Mouse (Mus musculus) heart, adult 2 months (tissue): ENCODE results near the gene Nploc4.

Experiments used
- CTCF ChIP-seq: fragments of 200-600 bp; IDR thresholded peaks from 2 replicates; pipeline ENCODE4 v1.8.1; 2022; ENCODE audit warnings: antibody characterized with exemption, mild to moderate bottlenecking, moderate library complexity
- EP300 ChIP-seq: fragments of 200-500 bp; IDR thresholded peaks from 2 replicates; pipeline ENCODE4 v1.6.1; 2011; ENCODE audit warnings: low read depth, low read length, control low read depth; ENCODE audit not compliant: insufficient read depth
- POLR2A ChIP-seq: fragments of 200-500 bp; IDR thresholded peaks from 2 replicates; pipeline ENCODE4 v1.6.1; 2011; ENCODE audit warnings: mild to moderate bottlenecking, low read depth, low read length, control low read depth; ENCODE audit not compliant: insufficient read depth

- TF ChIP-seq POLR2A = no peak
- no peak for TF ChIP-seq CTCF
- TF ChIP-seq EP300 = no peak
Measured at GRCm38 (mm10) chr11:120350711-120351110, 86.8 kb downstream of the Nploc4 start.
